Mouse (Mus musculus): ENCODE data around the gene Ecm1.
"Not testable (repeated sequence)": the region's sequence is repeated elsewhere in the genome, so short reads cannot be mapped to it uniquely, and the experiment has no call there.

The Ecm1 gene

GRCm38 (mm10) chr3:95726696-95727358, 12.5 kb downstream of the Ecm1 start:
- DNase-seq = no peak

GRCm38 (mm10) chr3:95725863-95726262, 13.5 kb downstream of the Ecm1 start:
- no peak for DNase-seq

- no peak for DNase-seq
Observed at GRCm38 (mm10) chr3:95722386-95722785, 17.0 kb downstream of the Ecm1 start.

- no peak for DNase-seq
Observed at GRCm38 (mm10) chr3:95718153-95718552, 21.2 kb downstream of the Ecm1 start.

- no peak for DNase-seq
Observed at GRCm38 (mm10) chr3:95716075-95716474, 23.3 kb downstream of the Ecm1 start.

- no peak for DNase-seq
Observed at GRCm38 (mm10) chr3:95709967-95710366, 29.4 kb downstream of the Ecm1 start.

- no peak for DNase-seq
Observed at GRCm38 (mm10) chr3:95709044-95709443, 30.3 kb downstream of the Ecm1 start.

GRCm38 (mm10) chr3:95707497-95707896, 31.9 kb downstream of the Ecm1 start:
- DNase-seq = no peak

GRCm38 (mm10) chr3:95706273-95706672, 33.1 kb downstream of the Ecm1 start:
- DNase-seq = no peak

GRCm38 (mm10) chr3:95704612-95705011, 34.8 kb downstream of the Ecm1 start:
- DNase-seq = no peak

- DNase-seq = no peak
Observed at GRCm38 (mm10) chr3:95703276-95703675, 36.1 kb downstream of the Ecm1 start.

GRCm38 (mm10) chr3:95701877-95702540, 37.4 kb downstream of the Ecm1 start:
- DNase-seq = peak; percentile 60

GRCm38 (mm10) chr3:95701085-95701484, 38.3 kb downstream of the Ecm1 start:
- DNase-seq = no peak

GRCm38 (mm10) chr3:95700233-95700681, 39.1 kb downstream of the Ecm1 start:
- DNase-seq = peak; percentile 76

- no peak for DNase-seq
Observed at GRCm38 (mm10) chr3:95698286-95698685, 41.1 kb downstream of the Ecm1 start.

- DNase-seq = no peak
Observed at GRCm38 (mm10) chr3:95696360-95696759, 43.0 kb downstream of the Ecm1 start.

GRCm38 (mm10) chr3:95695796-95696195, 43.6 kb downstream of the Ecm1 start:
- DNase-seq = no peak

- DNase-seq = no peak
Observed at GRCm38 (mm10) chr3:95694808-95695703, 44.3 kb downstream of the Ecm1 start.

GRCm38 (mm10) chr3:95693821-95694807, 45.3 kb downstream of the Ecm1 start:
- no peak for DNase-seq

GRCm38 (mm10) chr3:95692677-95693076, 46.7 kb downstream of the Ecm1 start:
- DNase-seq = no peak

- not testable (repeated sequence) for DNase-seq
Observed at GRCm38 (mm10) chr3:95690552-95690951, 48.8 kb downstream of the Ecm1 start.

GRCm38 (mm10) chr3:95689940-95690339, 49.4 kb downstream of the Ecm1 start:
- no peak for DNase-seq

All from cerebellum, adult 9-10 months (tissue).